Mouse (Mus musculus): ENCODE data around the gene Olfr1423. TPM values are rescaled to one million over a fixed set of nuclear protein-coding genes. Genes with fewer than 3 reads are reported as not detected.

The Olfr1423 gene
- polyA plus RNA-seq, 1 experiment from 2014 or later, result 0.03 TPM

- H3K4me1 ChIP-seq (replicated peaks), result peaks cover 65% of the 10 kb centered on the region
- WGBS (ENCODE audit: insufficient replicate concordance), result under 1% methylated on average over 41 of the region's 41 CpGs
- peak; percentile 67 for ATAC-seq (ENCODE audit: low read depth)
These were observed 35.4 kb downstream of the Olfr1423 start for GRCm38 (mm10) chr19:12005376-12006360.

GRCm38 (mm10) chr19:12004216-12005008, 36.7 kb downstream of the Olfr1423 start:
- Histone ChIP-seq H3K4me3 (replicated peaks) (peak overlapping the region; percentile 63), H3K9ac (peak overlapping the region; percentile 59), H3K4me1 (replicated peaks) (peaks cover 63% of the 10 kb centered on the region), H3K27me3 (no peaks in the 10 kb centered on the region), H3K36me3 (no peaks in the 10 kb centered on the region), H3K27ac (peak overlapping the region; percentile 82), H3K4me2 (peak overlapping the region; percentile 89), H3K9me3 (replicated peaks) (no peaks in the 10 kb centered on the region)
- ATAC-seq (ENCODE audit: low read depth) (no peak), DNase-seq (peak; percentile 14)
- 42% methylated on average over 9 of the region's 9 CpGs for WGBS (ENCODE audit: insufficient replicate concordance)

More at GRCm38 (mm10) chr19:12005376-12006360, 35.4 kb downstream of the Olfr1423 start:
- H3K36me3 ChIP-seq, result no peaks in the 10 kb centered on the region
- DNase-seq, result peak; percentile 87
- peak overlapping the region; percentile 59 for H3K9ac ChIP-seq
- peak overlapping the region; percentile 89 for H3K4me2 ChIP-seq
- H3K4me3 ChIP-seq (replicated peaks), result peak overlapping the region; percentile 63
- H3K27ac ChIP-seq, result peak overlapping the region; percentile 82
- H3K27me3 ChIP-seq, result no peaks in the 10 kb centered on the region
- H3K9me3 ChIP-seq (replicated peaks), result no peaks in the 10 kb centered on the region

GRCm38 (mm10) chr19:12003568-12003967, 37.5 kb downstream of the Olfr1423 start:
- H3K27ac ChIP-seq, result no peak overlapping the region
- H3K4me1 ChIP-seq (replicated peaks), result peaks cover 55% of the 10 kb centered on the region
- H3K36me3 ChIP-seq, result no peaks in the 10 kb centered on the region
- no peak overlapping the region for H3K4me2 ChIP-seq
- no peak overlapping the region for H3K4me3 ChIP-seq (replicated peaks)
- ATAC-seq (ENCODE audit: low read depth) (no peak), DNase-seq (no peak)
- 85% methylated on average over 2 of the region's 2 CpGs for WGBS (ENCODE audit: insufficient replicate concordance)
- no peaks in the 10 kb centered on the region for H3K27me3 ChIP-seq
- no peaks in the 10 kb centered on the region for H3K9me3 ChIP-seq (replicated peaks)
- H3K9ac ChIP-seq, result no peak overlapping the region

GRCm38 (mm10) chr19:12002791-12003190, 38.3 kb downstream of the Olfr1423 start:
- H3K27me3 ChIP-seq, result no peaks in the 10 kb centered on the region
- 45% methylated on average over 14 of the region's 14 CpGs for WGBS (ENCODE audit: insufficient replicate concordance)
- H3K4me3 ChIP-seq (replicated peaks), result peak overlapping the region; percentile 25
- H3K27ac ChIP-seq, result 0 out of 2 replicates have a peak overlapping the region, but pooled peaks have one; percentile 7
- no peaks in the 10 kb centered on the region for H3K9me3 ChIP-seq (replicated peaks)
- DNase-seq, result no peak
- peak overlapping the region; percentile 47 for H3K4me2 ChIP-seq
- no peaks in the 10 kb centered on the region for H3K36me3 ChIP-seq
- ATAC-seq (ENCODE audit: low read depth), result no peak
- H3K4me1 ChIP-seq (replicated peaks), result peaks cover 48% of the 10 kb centered on the region
- H3K9ac ChIP-seq, result peak overlapping the region; percentile 8; the same call in 1 of the 2 replicates

GRCm38 (mm10) chr19:12002125-12002524, 39.0 kb downstream of the Olfr1423 start:
- H3K4me3 ChIP-seq (replicated peaks), result peak overlapping the region; percentile 25
- H3K4me1 ChIP-seq (replicated peaks), result peaks cover 41% of the 10 kb centered on the region
- H3K27me3 ChIP-seq, result no peaks in the 10 kb centered on the region
- H3K9ac ChIP-seq, result no peak overlapping the region
- H3K4me2 ChIP-seq, result peak overlapping the region; percentile 47
- WGBS (ENCODE audit: insufficient replicate concordance), result 1% methylated on average over 11 of the region's 11 CpGs
- H3K27ac ChIP-seq, result peak overlapping the region; percentile 7; the same call in 1 of the 2 replicates
- DNase-seq (peak; percentile 75), ATAC-seq (ENCODE audit: low read depth) (peak; percentile 79)
- no peaks in the 10 kb centered on the region for H3K9me3 ChIP-seq (replicated peaks)
- H3K36me3 ChIP-seq, result no peaks in the 10 kb centered on the region

- WGBS (ENCODE audit: insufficient replicate concordance), result 15% methylated on average over 3 of the region's 3 CpGs
- Histone ChIP-seq H3K36me3 (no peaks in the 10 kb centered on the region), H3K27ac (no peak overlapping the region), H3K27me3 (no peaks in the 10 kb centered on the region), H3K4me1 (replicated peaks) (peaks cover 37% of the 10 kb centered on the region), H3K9me3 (replicated peaks) (no peaks in the 10 kb centered on the region), H3K4me3 (replicated peaks) (peak overlapping the region; percentile 32), H3K9ac (no peak overlapping the region), H3K4me2 (peak overlapping the region; percentile 55)
- ATAC-seq (ENCODE audit: low read depth), result no peak
- DNase-seq, result no peak
These were observed 39.4 kb downstream of the Olfr1423 start for GRCm38 (mm10) chr19:12001686-12002085.

GRCm38 (mm10) chr19:11995722-11996448, 45.2 kb downstream of the Olfr1423 start:
- Histone ChIP-seq H3K27ac (no peak overlapping the region), H3K9me3 (replicated peaks) (no peaks in the 10 kb centered on the region), H3K4me1 (replicated peaks) (peaks cover 10% of the 10 kb centered on the region), H3K4me2 (no peak overlapping the region), H3K4me3 (replicated peaks) (no peak overlapping the region), H3K36me3 (peaks cover 46% of the 10 kb centered on the region), H3K27me3 (no peaks in the 10 kb centered on the region), H3K9ac (no peak overlapping the region)
- 73% methylated on average over 2 of the region's 2 CpGs for WGBS (ENCODE audit: insufficient replicate concordance)
- DNase-seq (no peak), ATAC-seq (ENCODE audit: low read depth) (no peak)

GRCm38 (mm10) chr19:11994703-11995431, 46.2 kb downstream of the Olfr1423 start:
- Histone ChIP-seq H3K36me3 (peaks cover 54% of the 10 kb centered on the region), H3K4me1 (replicated peaks) (peaks cover 10% of the 10 kb centered on the region), H3K9ac (no peak overlapping the region), H3K4me2 (no peak overlapping the region), H3K4me3 (replicated peaks) (no peak overlapping the region), H3K27ac (0 out of 2 replicates have a peak overlapping the region, but pooled peaks have one; percentile 11), H3K27me3 (no peaks in the 10 kb centered on the region), H3K9me3 (replicated peaks) (no peaks in the 10 kb centered on the region)
- no peak for ATAC-seq (ENCODE audit: low read depth)
- 76% methylated on average over 6 of the region's 6 CpGs for WGBS (ENCODE audit: insufficient replicate concordance)
- DNase-seq, result no peak

GRCm38 (mm10) chr19:11992441-11993029, 48.6 kb downstream of the Olfr1423 start:
- ATAC-seq (ENCODE audit: low read depth), result no peak
- H3K9me3 ChIP-seq (replicated peaks), result no peaks in the 10 kb centered on the region
- 70% methylated on average over 10 of the region's 10 CpGs for WGBS (ENCODE audit: insufficient replicate concordance)
- no peak for DNase-seq
- H3K9ac ChIP-seq, result no peak overlapping the region
- no peaks in the 10 kb centered on the region for H3K27me3 ChIP-seq
- H3K36me3 ChIP-seq, result peaks cover 76% of the 10 kb centered on the region
- no peak overlapping the region for H3K27ac ChIP-seq
- H3K4me1 ChIP-seq (replicated peaks), result peaks cover 10% of the 10 kb centered on the region
- H3K4me3 ChIP-seq (replicated peaks), result no peak overlapping the region
- no peak overlapping the region for H3K4me2 ChIP-seq

- H3K4me2 ChIP-seq, result no peak overlapping the region
- no peak for ATAC-seq (ENCODE audit: low read depth)
- H3K27me3 ChIP-seq, result no peaks in the 10 kb centered on the region
- DNase-seq, result no peak
- peaks cover 80% of the 10 kb centered on the region for H3K36me3 ChIP-seq
- H3K9ac ChIP-seq, result no peak overlapping the region
- peaks cover 10% of the 10 kb centered on the region for H3K4me1 ChIP-seq (replicated peaks)
- H3K9me3 ChIP-seq (replicated peaks), result no peaks in the 10 kb centered on the region
- no peak overlapping the region for H3K27ac ChIP-seq
- no peak overlapping the region for H3K4me3 ChIP-seq (replicated peaks)
- 84% methylated on average over 9 of the region's 9 CpGs for WGBS (ENCODE audit: insufficient replicate concordance)
These were observed 49.1 kb downstream of the Olfr1423 start for GRCm38 (mm10) chr19:11992034-11992433.

Measured in liver, embryonic 13.5 days (tissue).